Mouse (Mus musculus) embryonic facial prominence, embryonic 15.5 days (tissue): Measurements from ENCODE around the gene Ptpa. TPM values are rescaled to one million over a fixed set of nuclear protein-coding genes. Genes with fewer than 3 reads are reported as not detected.
A peak's percentile ranks its signal among the peaks of the same experiment; 100 is the strongest.

Experiments used
- ATAC-seq: fragments of 200-750 bp; cut with Nextera tagmentation; 2 replicates; pipeline ENCODE4 v1.8.0; 2017; ENCODE audit warnings: low read depth, moderate TSS enrichment; ENCODE audit not compliant: insufficient number of reproducible peaks, low FRiP score, low TSS enrichment
- H3K27ac ChIP-seq: fragments of 300-500 bp; sonication (generic); replicated peaks from 2 replicates; pipeline ENCODE4 v1.5.1; 2015; ENCODE audit warnings: mild to moderate bottlenecking, inconsistent platforms
- H3K27me3 ChIP-seq: fragments of 300-500 bp; sonication (generic); 2 replicates; pipeline ENCODE4 v1.6.1; 2015; ENCODE audit warnings: inconsistent platforms
- H3K36me3 ChIP-seq: fragments of 300-500 bp; sonication (generic); 2 replicates; pipeline ENCODE4 v1.6.1; 2015; ENCODE audit warnings: mild to moderate bottlenecking, inconsistent platforms
- H3K4me1 ChIP-seq: fragments of 300-500 bp; sonication (generic); 2 replicates; pipeline ENCODE4 v1.6.1; 2015; ENCODE audit warnings: inconsistent platforms
- H3K4me2 ChIP-seq: fragments of 300-500 bp; sonication (generic); replicated peaks from 2 replicates; pipeline ENCODE4 v1.6.1; 2015; ENCODE audit warnings: mild to moderate bottlenecking, inconsistent platforms
- H3K4me3 ChIP-seq: fragments of 300-500 bp; sonication (generic); replicated peaks from 2 replicates; pipeline ENCODE4 v1.5.1; 2015; ENCODE audit warnings: mild to moderate bottlenecking, inconsistent platforms
- H3K9ac ChIP-seq: fragments of 300-500 bp; sonication (generic); 2 replicates; pipeline ENCODE4 v1.6.1; 2015; ENCODE audit warnings: inconsistent platforms
- H3K9me3 ChIP-seq: fragments of 300-500 bp; sonication (generic); replicated peaks from 2 replicates; pipeline ENCODE4 v1.6.1; 2016; ENCODE audit warnings: inconsistent platforms
- WGBS: fragments of 180-500 bp; shearing (Covaris S2); methylation state at CpG from one replicate; pipeline ENCODE4 v1.1.7; 2015; 5-methylcytosine and 5-hydroxymethylcytosine counted together
- polyA plus RNA-seq: library from polyadenylated mRNA; unstranded; fragments of >200 nt; fragmentation: Nextera tagmentation; extraction: Ambion mirVana; gene quantifications from 2 replicates; pipeline ENCODE4 v1.2.1, GENCODE M21; 2015

Ptpa gene
- polyA plus RNA-seq, 1 experiment from 2014 or later = 146 TPM

DNA sequence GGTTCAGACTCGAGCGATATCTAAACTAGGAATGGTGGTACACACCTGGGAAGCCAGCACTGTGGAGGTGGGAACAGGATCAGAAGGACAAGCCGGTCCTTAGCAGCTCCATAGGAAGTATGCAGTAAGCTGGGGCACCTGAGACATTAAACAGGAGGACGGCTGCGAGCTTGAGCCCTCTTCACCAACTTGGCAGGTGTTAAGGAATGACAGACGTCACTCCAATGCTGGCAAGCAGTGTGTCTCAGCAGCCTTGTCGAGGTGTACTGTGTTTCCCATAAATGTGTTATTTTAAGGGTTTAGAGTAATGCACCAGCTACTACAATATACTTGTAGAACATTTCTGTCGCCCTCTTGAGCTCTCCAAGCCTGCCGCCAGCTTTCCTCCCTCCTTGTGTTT is 28.9 kb upstream of the Ptpa start:
- ATAC-seq = no peak
- no peaks in the 10 kb centered on the region for H3K27me3 ChIP-seq
- H3K4me3 ChIP-seq = no peak overlapping the region
- no peaks in the 10 kb centered on the region for H3K9me3 ChIP-seq
- H3K4me1 ChIP-seq = peaks cover 8% of the 10 kb centered on the region
- no peak overlapping the region for H3K4me2 ChIP-seq
- 81% methylated on average over 9 of the region's 9 CpGs for WGBS
- H3K27ac ChIP-seq = no peak overlapping the region
- no peak overlapping the region for H3K9ac ChIP-seq
- H3K36me3 ChIP-seq = peaks cover 39% of the 10 kb centered on the region

DNA sequence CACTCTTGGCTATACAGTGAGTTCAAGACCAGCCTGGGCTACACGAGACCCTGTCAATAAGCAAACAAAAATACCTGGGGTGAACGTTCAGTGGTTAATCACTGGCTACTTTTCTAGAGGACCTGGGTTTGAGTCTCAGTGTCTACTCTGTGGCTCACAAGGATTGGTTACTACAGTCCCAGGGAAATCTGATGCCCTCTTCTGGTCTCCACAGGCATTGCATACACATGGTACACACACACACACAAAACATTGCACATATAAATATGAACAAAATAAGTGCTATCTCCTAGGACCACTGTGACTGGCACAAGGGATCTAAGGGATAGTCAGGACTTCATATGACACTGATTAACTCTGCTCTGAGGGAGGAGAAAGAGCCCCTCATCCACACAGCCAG is 26.8 kb upstream of the Ptpa start:
- Histone ChIP-seq H3K4me2 (no peak overlapping the region), H3K27me3 (no peaks in the 10 kb centered on the region), H3K27ac (no peak overlapping the region), H3K36me3 (peaks cover 19% of the 10 kb centered on the region), H3K9ac (no peak overlapping the region), H3K4me1 (peaks cover 21% of the 10 kb centered on the region), H3K9me3 (no peaks in the 10 kb centered on the region), H3K4me3 (no peak overlapping the region)
- WGBS = 88% methylated on average over 2 of the region's 2 CpGs
- ATAC-seq = no peak

DNA sequence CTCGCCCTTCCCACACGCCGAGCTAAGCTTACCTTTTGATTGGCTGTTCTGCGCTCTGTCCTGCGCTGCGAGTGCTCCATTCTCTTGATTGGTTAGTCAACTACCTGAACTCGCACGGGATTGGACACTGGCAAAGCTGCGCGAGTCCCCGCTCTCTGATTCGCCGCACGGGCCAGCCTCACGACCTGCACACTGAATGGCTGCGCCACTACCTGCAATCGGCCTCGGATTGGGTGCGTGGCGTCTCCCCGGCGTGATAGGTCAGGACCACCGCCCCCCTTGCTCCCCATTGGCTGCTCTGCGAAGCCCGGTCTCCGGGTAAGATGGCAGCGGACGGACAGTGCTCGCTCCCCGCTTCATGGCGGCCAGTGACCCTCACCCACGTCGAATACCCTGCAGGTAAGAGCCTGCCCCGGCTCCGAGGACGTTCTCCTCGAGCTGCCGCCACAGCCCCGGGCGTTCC is 23.7 kb upstream of the Ptpa start, which contains the start of gene Dolpp1:
Dolpp1 (plus strand) TSS at position 141 of the 463 bp plus-strand sequence.
- Histone ChIP-seq H3K27me3 (no peaks in the 10 kb centered on the region), H3K9me3 (no peaks in the 10 kb centered on the region), H3K27ac (peak within 1 kb of the TSS; percentile 90), H3K36me3 (peaks cover 11% of the 10 kb centered on the region), H3K9ac (peak within 1 kb of the TSS; percentile 55), H3K4me3 (peak within 1 kb of the TSS; percentile 96), H3K4me2 (peak within 1 kb of the TSS; percentile 92), H3K4me1 (peaks cover 23% of the 10 kb centered on the region)
- under 1% methylated on average over 40 of the region's 40 CpGs for WGBS
- peak; percentile 99 for ATAC-seq

GRCm38 (mm10) chr2:30392577-30393369 is 23.1 kb upstream of the Ptpa start:
- Histone ChIP-seq H3K4me1 (peaks cover 23% of the 10 kb centered on the region), H3K36me3 (peaks cover 17% of the 10 kb centered on the region), H3K9me3 (no peaks in the 10 kb centered on the region), H3K4me3 (peak overlapping the region; percentile 96), H3K4me2 (peak overlapping the region; percentile 92), H3K27me3 (no peaks in the 10 kb centered on the region), H3K27ac (peak overlapping the region; percentile 90), H3K9ac (peak overlapping the region; percentile 55)
- ATAC-seq = peak; percentile 79
- WGBS = under 1% methylated on average over 52 of the region's 54 CpGs

DNA sequence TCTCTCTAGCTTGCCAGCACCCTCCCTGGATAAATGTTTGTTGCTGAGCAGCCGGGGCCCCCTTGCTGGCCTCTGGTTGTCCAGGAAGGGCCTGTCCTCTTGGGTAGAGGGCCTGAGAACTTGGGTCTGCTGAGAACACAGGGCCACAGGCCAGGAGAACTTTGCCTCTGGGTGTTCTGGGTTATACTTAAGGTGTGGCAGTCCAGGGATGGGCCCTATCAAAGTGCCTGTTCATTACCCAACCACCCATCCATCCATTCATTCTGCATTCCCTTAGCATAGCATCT is 22.5 kb upstream of the Ptpa start:
- ATAC-seq = no peak
- Histone ChIP-seq H3K9ac (peak overlapping the region; percentile 55), H3K27ac (peak overlapping the region; percentile 90), H3K4me3 (peak overlapping the region; percentile 96), H3K4me1 (peaks cover 23% of the 10 kb centered on the region), H3K9me3 (no peaks in the 10 kb centered on the region), H3K27me3 (no peaks in the 10 kb centered on the region), H3K4me2 (peak overlapping the region; percentile 92), H3K36me3 (peaks cover 19% of the 10 kb centered on the region)
- WGBS = 60% methylated on average over 1 of the region's 1 CpGs

DNA sequence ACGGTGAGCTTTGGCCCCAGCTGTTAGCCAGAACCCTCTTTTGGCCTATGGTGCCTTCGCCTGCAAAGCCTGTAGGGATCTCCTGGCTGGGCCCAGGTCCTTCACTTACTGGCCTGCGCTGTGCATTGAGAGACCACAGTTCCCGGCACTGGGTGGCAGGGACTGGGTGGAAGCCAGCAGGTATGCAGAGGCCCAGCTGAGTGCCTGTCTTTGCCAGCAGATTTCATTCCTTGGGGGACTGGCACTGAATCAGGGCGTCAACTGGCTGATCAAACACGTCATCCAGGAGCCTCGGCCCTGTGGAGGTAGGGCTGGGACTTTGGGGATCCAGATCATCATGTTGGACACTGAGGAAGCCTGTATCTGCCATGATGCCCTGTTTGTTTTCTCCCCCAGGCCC is 20.1 kb upstream of the Ptpa start:
- H3K9ac ChIP-seq = no peak overlapping the region
- H3K4me3 ChIP-seq = no peak overlapping the region
- H3K36me3 ChIP-seq = peaks cover 40% of the 10 kb centered on the region
- H3K4me1 ChIP-seq = peaks cover 27% of the 10 kb centered on the region
- H3K4me2 ChIP-seq = no peak overlapping the region
- no peak for ATAC-seq
- H3K27ac ChIP-seq = no peak overlapping the region
- 88% methylated on average over 7 of the region's 7 CpGs for WGBS
- no peaks in the 10 kb centered on the region for H3K27me3 ChIP-seq
- no peaks in the 10 kb centered on the region for H3K9me3 ChIP-seq

DNA sequence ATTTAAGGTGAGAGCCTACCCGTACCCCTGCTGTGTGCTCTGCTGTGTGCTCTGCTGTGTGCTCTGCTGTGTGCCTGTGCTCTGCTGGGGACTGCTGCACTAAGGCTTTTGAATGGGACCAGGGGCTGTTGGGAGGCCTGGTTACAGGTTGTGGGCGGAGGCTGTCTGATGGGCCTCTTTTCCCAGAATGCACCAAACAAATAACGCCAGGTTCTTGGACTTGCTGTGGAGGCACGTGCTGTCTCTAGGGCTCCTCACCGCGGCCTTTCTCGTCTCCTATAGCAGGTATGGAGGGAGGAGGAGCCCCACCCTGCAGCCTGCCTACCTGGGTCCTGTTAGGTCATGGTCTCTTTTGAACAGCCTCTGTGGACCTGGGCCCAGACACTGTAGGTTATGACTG is 19.6 kb upstream of the Ptpa start:
- peaks cover 45% of the 10 kb centered on the region for H3K36me3 ChIP-seq
- peaks cover 26% of the 10 kb centered on the region for H3K4me1 ChIP-seq
- 84% methylated on average over 7 of the region's 7 CpGs for WGBS
- no peaks in the 10 kb centered on the region for H3K9me3 ChIP-seq
- H3K4me3 ChIP-seq = no peak overlapping the region
- no peaks in the 10 kb centered on the region for H3K27me3 ChIP-seq
- no peak for ATAC-seq
- no peak overlapping the region for H3K9ac ChIP-seq
- no peak overlapping the region for H3K27ac ChIP-seq
- no peak overlapping the region for H3K4me2 ChIP-seq

GRCm38 (mm10) chr2:30397986-30398512 is 17.8 kb upstream of the Ptpa start:
- no peak overlapping the region for H3K4me3 ChIP-seq
- peaks cover 16% of the 10 kb centered on the region for H3K4me1 ChIP-seq
- 80% methylated on average over 10 of the region's 10 CpGs for WGBS
- no peak overlapping the region for H3K9ac ChIP-seq
- no peaks in the 10 kb centered on the region for H3K9me3 ChIP-seq
- H3K4me2 ChIP-seq = no peak overlapping the region
- H3K27ac ChIP-seq = no peak overlapping the region
- H3K27me3 ChIP-seq = no peaks in the 10 kb centered on the region
- H3K36me3 ChIP-seq = peaks cover 60% of the 10 kb centered on the region
- ATAC-seq = no peak

DNA sequence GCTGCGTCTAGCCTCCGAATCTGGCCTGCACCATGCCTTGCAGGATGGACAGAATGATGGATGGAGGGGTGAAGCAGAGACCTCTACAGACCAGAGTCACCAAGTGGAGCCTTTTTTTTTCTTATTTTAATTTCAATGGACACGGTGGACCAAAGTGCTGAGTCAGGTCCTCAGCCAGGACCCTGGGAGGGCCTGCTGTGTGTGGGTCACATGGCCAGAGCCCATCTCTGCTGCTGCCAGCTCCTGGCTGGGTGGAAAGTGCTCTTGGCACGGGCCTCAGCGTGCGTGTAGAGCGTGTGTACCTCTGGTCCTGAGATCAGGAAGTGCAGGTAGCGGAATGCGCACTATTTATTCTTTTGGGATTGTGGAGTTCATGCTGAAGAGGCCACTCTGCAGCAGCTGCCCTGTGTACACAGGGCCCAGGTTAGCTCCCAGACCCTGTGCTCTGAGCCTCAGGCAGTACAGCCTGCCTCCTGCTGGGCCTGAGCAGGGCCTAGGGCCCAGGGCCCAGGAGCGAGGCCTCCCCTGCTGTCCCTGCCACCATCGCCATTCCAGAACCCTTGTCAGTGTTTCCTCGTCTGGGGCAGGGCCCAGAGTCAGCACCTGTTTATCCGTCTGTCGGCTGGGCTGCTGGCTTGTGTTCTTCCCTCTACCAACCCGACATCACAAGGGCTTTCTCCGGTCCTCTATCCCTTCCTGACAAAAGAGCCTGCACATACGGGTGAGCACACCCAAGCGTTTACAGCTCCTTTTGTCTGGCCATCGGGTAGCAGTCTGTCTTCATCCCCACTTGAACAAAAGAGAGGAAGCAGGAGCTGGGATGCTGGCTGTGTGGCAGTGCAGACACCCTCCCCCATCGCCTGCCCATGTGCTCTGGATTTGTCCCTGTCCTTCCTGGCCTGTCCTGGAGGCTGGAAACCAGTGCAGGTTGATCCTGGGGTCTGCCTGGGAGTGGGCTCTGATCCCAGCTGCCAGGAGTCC is 16.4 kb upstream of the Ptpa start:
- H3K27me3 ChIP-seq = no peaks in the 10 kb centered on the region
- H3K36me3 ChIP-seq = peaks cover 73% of the 10 kb centered on the region
- H3K4me2 ChIP-seq = no peak overlapping the region
- H3K4me3 ChIP-seq = no peak overlapping the region
- no peak for ATAC-seq
- WGBS = 55% methylated on average over 20 of the region's 20 CpGs
- H3K27ac ChIP-seq = no peak overlapping the region
- H3K9me3 ChIP-seq = no peaks in the 10 kb centered on the region
- H3K4me1 ChIP-seq = 0 out of 2 replicates have a peak, but pooled peaks cover 4% of the 10 kb centered on the region
- H3K9ac ChIP-seq = no peak overlapping the region

DNA sequence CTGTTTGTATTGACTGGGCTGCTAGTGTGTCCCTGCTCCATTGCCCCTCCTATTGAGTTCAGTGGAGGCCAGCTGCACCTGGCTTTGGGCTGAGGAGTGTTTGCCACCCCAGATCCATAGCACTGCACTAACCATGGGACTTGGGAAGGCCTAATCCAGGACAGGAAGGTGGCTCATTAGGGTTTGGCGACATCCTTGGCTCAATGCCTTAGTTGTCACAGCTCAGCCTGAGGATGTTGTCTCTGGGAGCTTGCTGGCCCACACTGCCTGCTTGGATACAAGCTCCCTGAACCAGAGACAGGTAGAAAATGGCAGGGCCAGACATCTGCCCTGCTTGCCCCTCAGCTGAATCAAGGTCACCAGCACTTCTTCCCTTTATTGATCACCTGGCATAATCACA is 14.3 kb upstream of the Ptpa start:
- H3K36me3 ChIP-seq = peaks cover 86% of the 10 kb centered on the region
- H3K4me3 ChIP-seq = no peak overlapping the region
- WGBS = 67% methylated on average over 1 of the region's 1 CpGs
- no peak overlapping the region for H3K4me2 ChIP-seq
- no peaks in the 10 kb centered on the region for H3K27me3 ChIP-seq
- H3K9me3 ChIP-seq = no peaks in the 10 kb centered on the region
- H3K9ac ChIP-seq = no peak overlapping the region
- H3K27ac ChIP-seq = no peak overlapping the region
- no peak for ATAC-seq
- H3K4me1 ChIP-seq = 0 out of 2 replicates have a peak, but pooled peaks cover 4% of the 10 kb centered on the region

- 0 out of 2 replicates have a peak, but pooled peaks cover 4% of the 10 kb centered on the region for H3K4me1 ChIP-seq
- H3K4me3 ChIP-seq = no peak overlapping the region
- H3K36me3 ChIP-seq = peaks cover 84% of the 10 kb centered on the region
- 90% methylated on average over 9 of the region's 9 CpGs for WGBS
- H3K9me3 ChIP-seq = no peaks in the 10 kb centered on the region
- no peak for ATAC-seq
- no peaks in the 10 kb centered on the region for H3K27me3 ChIP-seq
- H3K27ac ChIP-seq = no peak overlapping the region
- no peak overlapping the region for H3K4me2 ChIP-seq
- H3K9ac ChIP-seq = no peak overlapping the region
These were observed 13.4 kb upstream of the Ptpa start for GRCm38 (mm10) chr2:30402351-30402826.
